Mouse (Mus musculus): ENCODE measurements around the gene Gm16223.

The Gm16223 gene

DNA sequence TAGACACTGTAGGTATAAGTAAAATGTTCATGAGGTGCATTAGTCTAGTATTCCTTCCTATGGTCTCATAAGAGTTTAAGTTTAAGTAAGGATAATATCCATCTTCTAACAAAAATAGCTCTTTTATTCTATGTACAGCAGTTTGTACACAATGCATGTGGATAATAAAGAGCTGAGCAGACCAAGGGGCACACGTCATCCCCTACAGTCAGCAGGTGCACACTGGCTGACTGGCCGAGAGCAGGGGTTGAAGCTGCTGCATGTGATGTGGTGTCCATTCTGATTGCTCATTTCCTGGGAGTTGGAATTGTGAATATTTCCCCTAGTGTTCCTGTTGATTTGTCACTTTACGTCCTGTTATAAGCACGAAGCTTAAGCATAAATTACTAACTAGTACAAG is 144.6 kb downstream of the Gm16223 start:
- DNase-seq (ENCODE audit: low spot score in 2 of 2) = no peak

DNA sequence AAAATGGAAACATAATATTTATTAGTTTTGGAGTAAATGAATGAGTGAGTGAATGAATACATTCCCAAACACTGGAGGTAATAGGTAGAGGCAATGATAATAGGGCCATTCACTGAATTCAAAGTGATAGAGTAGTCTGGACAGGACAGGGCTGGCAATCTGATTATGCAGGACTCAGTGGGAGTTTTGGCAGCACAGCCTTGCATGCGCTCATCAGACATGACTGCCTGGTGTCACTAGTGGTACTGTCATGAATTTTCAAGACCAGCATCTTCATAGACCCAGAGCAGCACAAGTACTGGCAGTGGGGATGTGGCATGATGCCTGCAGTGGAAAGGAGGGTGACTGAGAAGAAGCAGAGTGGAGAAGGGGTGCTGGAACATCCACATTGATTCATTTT is 157.1 kb downstream of the Gm16223 start:
- DNase-seq (ENCODE audit: low spot score in 2 of 2) = no peak

DNA sequence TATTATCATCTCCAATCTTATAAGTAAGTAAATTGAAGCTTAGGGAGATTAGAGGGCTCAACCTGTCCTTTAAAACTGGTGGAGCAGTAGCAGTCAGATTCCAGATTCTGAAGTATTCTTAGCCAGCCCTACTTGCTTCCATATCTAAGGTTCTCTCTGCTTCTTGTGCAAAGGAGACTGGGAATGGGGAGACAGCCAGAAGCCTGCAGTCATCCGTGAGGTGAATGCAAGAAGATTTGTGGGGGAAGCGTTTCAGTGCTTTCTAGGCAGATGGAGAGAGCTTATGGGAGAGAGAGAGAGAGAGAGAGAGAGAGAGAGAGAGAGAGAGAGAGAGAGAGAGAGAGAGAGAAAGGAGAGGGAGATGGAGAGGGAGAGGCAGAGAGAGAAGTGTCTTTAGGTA is 160.9 kb downstream of the Gm16223 start:
- no peak for DNase-seq (ENCODE audit: low spot score in 2 of 2)

DNA sequence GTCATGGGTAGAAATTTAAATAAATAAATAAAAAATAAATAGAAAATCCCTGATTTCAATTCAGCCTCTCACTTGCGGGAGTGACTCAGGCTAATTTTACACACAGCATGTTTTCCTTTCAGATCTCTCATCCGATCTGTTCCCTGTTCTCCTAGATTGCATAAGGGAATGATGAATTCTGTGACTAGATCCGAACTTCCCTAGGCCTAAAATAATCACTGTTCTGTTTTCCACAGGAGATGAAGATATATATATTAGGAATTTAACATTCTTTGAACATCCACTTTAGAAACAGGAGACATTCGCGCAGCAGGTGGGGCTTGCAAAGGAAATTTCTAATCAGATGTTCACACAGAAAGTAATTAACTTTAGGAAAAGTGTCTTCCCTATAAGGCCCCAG is 171.5 kb downstream of the Gm16223 start:
- DNase-seq (ENCODE audit: low spot score in 2 of 2) = no peak

DNA sequence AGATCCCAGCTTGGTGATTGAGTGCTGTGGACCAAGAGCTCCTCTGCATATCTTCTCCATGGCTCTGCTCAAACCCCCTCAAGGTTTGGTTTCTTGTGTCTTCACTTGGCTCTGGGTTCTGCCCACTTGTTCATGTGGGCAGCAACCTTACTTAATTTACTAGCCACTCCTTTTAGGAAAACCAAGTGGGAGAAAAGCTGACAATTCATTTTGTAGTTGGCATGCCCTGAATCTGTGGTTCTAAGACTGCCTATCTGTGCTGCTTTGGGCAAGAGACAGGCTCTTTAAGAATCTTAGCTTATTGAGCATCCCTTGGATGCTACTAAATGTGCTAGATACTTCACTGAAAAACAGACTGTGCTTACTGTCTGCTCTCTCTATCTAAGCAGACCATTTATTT is 172.0 kb downstream of the Gm16223 start:
- DNase-seq (ENCODE audit: low spot score in 2 of 2) = no peak

DNA sequence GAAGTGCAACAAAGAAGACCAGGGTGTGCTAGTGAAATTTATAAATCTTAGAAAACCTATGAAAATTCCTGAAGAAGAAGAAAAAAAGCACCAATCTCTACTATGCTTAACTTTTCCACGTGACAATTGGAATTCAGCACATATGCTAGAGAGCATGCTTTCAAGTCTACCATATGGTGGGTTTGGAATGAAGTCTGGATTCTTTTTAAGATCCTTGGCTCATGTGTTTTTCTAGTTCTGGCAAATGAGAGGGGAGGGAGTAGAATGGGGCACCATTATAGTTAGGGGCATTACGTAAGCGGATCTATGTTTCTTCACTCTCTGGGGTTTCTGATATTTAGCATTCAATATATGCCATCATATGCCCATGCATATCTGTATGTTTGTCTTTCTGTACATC is 182.6 kb downstream of the Gm16223 start:
- DNase-seq (ENCODE audit: low spot score in 2 of 2) = no peak
